Mouse (Mus musculus) limb, embryonic 14.5 days (tissue): ENCODE results near the gene Rasa3. TPM values are rescaled to one million over a fixed set of nuclear protein-coding genes. Genes with fewer than 3 reads are reported as not detected.
A peak's percentile ranks its signal among the peaks of the same experiment; 100 is the strongest.

Experiments
- ATAC-seq: fragments of 200-750 bp; cut with Nextera tagmentation; 2 replicates; pipeline ENCODE4 v1.8.0; 2017; ENCODE audit warnings: low read depth, moderate number of reproducible peaks, moderate TSS enrichment; ENCODE audit not compliant: low FRiP score
- DNase-seq: peaks from one replicate; pipeline ENCODE4 v3.0.0-alpha.2; 2015; ENCODE audit warnings: low spot score
- H3K27ac ChIP-seq: fragments of 300-500 bp; sonication (generic); replicated peaks from 2 replicates; pipeline ENCODE4 v1.5.1; 2014; ENCODE audit warnings: low read depth, mild to moderate bottlenecking, low read length, moderate library complexity, mixed read lengths
- H3K27me3 ChIP-seq: fragments of 300-500 bp; sonication (generic); 2 replicates; pipeline ENCODE4 v1.6.1; 2014; ENCODE audit warnings: low read length, mixed read lengths; ENCODE audit not compliant: control insufficient read depth, insufficient read depth
- H3K36me3 ChIP-seq: fragments of 300-500 bp; sonication (generic); 2 replicates; pipeline ENCODE4 v1.6.1; 2014; ENCODE audit warnings: mild to moderate bottlenecking, low read length, moderate library complexity, mixed read lengths; ENCODE audit not compliant: control insufficient read depth, insufficient read depth
- H3K4me1 ChIP-seq: fragments of 300-500 bp; sonication (generic); 2 replicates; pipeline ENCODE4 v1.6.1; 2014; ENCODE audit warnings: antibody characterized with exemption, low read length, mixed read lengths; ENCODE audit not compliant: control insufficient read depth, insufficient read depth
- H3K4me2 ChIP-seq: fragments of 300-500 bp; sonication (generic); replicated peaks from 2 replicates; pipeline ENCODE4 v1.6.1; 2014; ENCODE audit warnings: low read depth, mild to moderate bottlenecking, low read length, moderate library complexity; ENCODE audit not compliant: severe bottlenecking
- H3K4me3 ChIP-seq: fragments of 300-500 bp; sonication (generic); replicated peaks from 2 replicates; pipeline ENCODE4 v1.5.1; 2014; ENCODE audit warnings: low read length
- H3K9ac ChIP-seq: fragments of 300-500 bp; sonication (generic); 2 replicates; pipeline ENCODE4 v1.6.1; 2014; ENCODE audit warnings: mild to moderate bottlenecking, low read depth, low read length, moderate library complexity; ENCODE audit not compliant: severe bottlenecking
- H3K9me3 ChIP-seq: fragments of 300-500 bp; sonication (generic); 2 replicates; pipeline ENCODE4 v1.6.1; 2016; ENCODE audit warnings: low read length; ENCODE audit not compliant: control insufficient read depth
- POLR2A ChIP-seq: fragments of 200-500 bp; IDR thresholded peaks from 2 replicates; pipeline ENCODE4 v1.8.0; 2012; ENCODE audit warnings: inconsistent platforms, mild to moderate bottlenecking, moderate library complexity, borderline replicate concordance; ENCODE audit not compliant: insufficient read depth, insufficient read length; ENCODE audit errors: extremely low read depth
- WGBS: fragments of 180-500 bp; shearing (Covaris S2); extraction: QIAGEN DNeasy Blood & Tissue Kit; methylation state at CpG from one replicate; pipeline ENCODE4 v1.1.7; 2014; 5-methylcytosine and 5-hydroxymethylcytosine counted together
- polyA plus RNA-seq, 2 experiments: library from polyadenylated mRNA; depleted of rRNA in 1 of 2; stranded (reverse) in 1 of 2; unstranded in 1 of 2; fragments of >200 nt; fragmentation: Nextera tagmentation in 1 of 2; extraction: Ambion mirVana in 1 of 2; gene quantifications; 2 replicates each; pipeline versions ENCODE4 v1.2.1 to v1.2.3; 2012 to 2014

Gene Rasa3
- 31.6 and 35.4 TPM in 2 replicates for polyA plus RNA-seq (2012; rRNA removed)
- 29.2 and 30.8 TPM in 2 replicates for polyA plus RNA-seq (2014; fragmentation: Nextera tagmentation; extraction: Ambion mirVana)

GRCm38 (mm10) chr8:13677413-13677883, at the start of gene Rasa3:
Gene Rasa3, minus strand, starts transcription at chr8:13677603.
- Histone ChIP-seq H3K36me3 (no peaks in the 10 kb centered on the region), H3K27me3 (no peaks in the 10 kb centered on the region), H3K9me3 (no peaks in the 10 kb centered on the region), H3K9ac (peak within 1 kb of the TSS; percentile 66), H3K27ac (peak within 1 kb of the TSS; percentile 67; the same call in 1 of the 2 replicates), H3K4me2 (peak within 1 kb of the TSS; percentile 84), H3K4me1 (peaks cover 12% of the 10 kb centered on the region), H3K4me3 (peak within 1 kb of the TSS; percentile 77)
- under 1% methylated on average over 41 of the region's 42 CpGs for WGBS
- DNase-seq (peak; percentile 97), ATAC-seq (peak; percentile 98)
- TF ChIP-seq POLR2A: 0 out of 2 replicates have a peak, but pooled peaks have one; percentile 30

- ATAC-seq (no peak), DNase-seq (peak; percentile 49)
- no peak for TF ChIP-seq POLR2A
These were observed 48.3 kb upstream of the Rasa3 start for GRCm38 (mm10) chr8:13725722-13726121.

GRCm38 (mm10) chr8:13718980-13719379, 41.6 kb upstream of the Rasa3 start:
- H3K27ac ChIP-seq: no peak overlapping the region
- H3K4me2 ChIP-seq: no peak overlapping the region
- no peaks in the 10 kb centered on the region for H3K4me1 ChIP-seq
- H3K36me3 ChIP-seq: no peaks in the 10 kb centered on the region
- H3K9ac ChIP-seq: no peak overlapping the region
- DNase-seq (no peak), ATAC-seq (no peak)
- no peaks in the 10 kb centered on the region for H3K27me3 ChIP-seq
- no peak overlapping the region for H3K4me3 ChIP-seq
- WGBS: 87% methylated on average over 8 of the region's 8 CpGs
- TF ChIP-seq POLR2A: no peak
- no peaks in the 10 kb centered on the region for H3K9me3 ChIP-seq

More at GRCm38 (mm10) chr8:13725722-13726121, 48.3 kb upstream of the Rasa3 start:
- Histone ChIP-seq H3K36me3 (no peaks in the 10 kb centered on the region), H3K27ac (no peak overlapping the region), H3K4me3 (no peak overlapping the region), H3K27me3 (no peaks in the 10 kb centered on the region), H3K4me1 (peaks cover 4% of the 10 kb centered on the region), H3K9ac (no peak overlapping the region), H3K9me3 (no peaks in the 10 kb centered on the region), H3K4me2 (no peak overlapping the region)

- WGBS: 89% methylated on average over 5 of the region's 5 CpGs
- Histone ChIP-seq H3K27me3 (no peaks in the 10 kb centered on the region), H3K36me3 (no peaks in the 10 kb centered on the region), H3K9me3 (no peaks in the 10 kb centered on the region), H3K9ac (no peak overlapping the region), H3K27ac (no peak overlapping the region), H3K4me1 (peaks cover 6% of the 10 kb centered on the region), H3K4me2 (no peak overlapping the region), H3K4me3 (no peak overlapping the region)
- ATAC-seq: no peak
- DNase-seq: no peak
- no peak for TF ChIP-seq POLR2A
These were observed 31.1 kb upstream of the Rasa3 start for GRCm38 (mm10) chr8:13708514-13708913.

- 89% methylated on average over 5 of the region's 5 CpGs for WGBS
- H3K9ac ChIP-seq: no peak overlapping the region
- H3K4me2 ChIP-seq: no peak overlapping the region
- no peaks in the 10 kb centered on the region for H3K27me3 ChIP-seq
- no peaks in the 10 kb centered on the region for H3K9me3 ChIP-seq
- DNase-seq: no peak
- TF ChIP-seq POLR2A: no peak
- ATAC-seq: no peak
- H3K4me3 ChIP-seq: no peak overlapping the region
- no peaks in the 10 kb centered on the region for H3K36me3 ChIP-seq
- H3K4me1 ChIP-seq: peaks cover 6% of the 10 kb centered on the region
- H3K27ac ChIP-seq: no peak overlapping the region
These were observed 29.5 kb upstream of the Rasa3 start for GRCm38 (mm10) chr8:13706918-13707317.
